Mouse (Mus musculus): ENCODE measurements around the gene Hhat.

DNA sequence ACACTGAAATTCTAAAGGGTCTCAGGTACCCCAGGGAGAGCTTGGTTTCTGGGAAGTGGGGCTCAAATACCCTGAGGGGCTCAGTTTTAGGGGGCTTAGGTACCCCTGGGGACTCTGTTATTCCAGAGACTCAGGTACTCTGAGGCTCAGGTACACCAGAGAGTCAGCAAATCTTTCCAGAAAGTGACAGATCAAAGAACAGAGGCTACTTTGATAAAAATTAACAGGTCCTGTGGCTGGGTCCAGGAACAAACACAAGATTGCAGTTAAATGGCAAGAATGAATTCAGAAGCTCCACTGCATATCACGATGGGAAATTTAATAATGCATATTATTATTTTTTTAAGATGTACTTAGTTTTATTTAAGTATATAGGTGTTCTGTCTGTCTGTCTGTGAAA, 211.7 kb downstream of the Hhat start:
- no peak for TF ChIP-seq CTCF (IDR thresholded peaks at IDR 0.05; ENCODE audit: low read depth)
- no peak for TF ChIP-seq EP300 (IDR thresholded peaks at IDR 0.05; ENCODE audit: low read depth)

All from heart, postnatal 0 days (tissue).